Mouse (Mus musculus) liver, embryonic 14.5 days (tissue): Measurements from ENCODE around the gene Wdr3. TPM values are rescaled to one million over a fixed set of nuclear protein-coding genes. Genes with fewer than 3 reads are reported as not detected.

Source experiments
- ATAC-seq: fragments of 200-750 bp; cut with Nextera tagmentation; 2 replicates; pipeline ENCODE4 v1.8.0; 2017; ENCODE audit warnings: moderate number of reproducible peaks, mild to moderate bottlenecking, moderate library complexity; ENCODE audit not compliant: insufficient read depth
- DNase-seq, 3 experiments: peaks; one replicate each; pipeline ENCODE4 v3.0.0-alpha.2; 2012 to 2013; ENCODE audit warnings: low read depth in 3 of 3, low spot score in 3 of 3
- H3K27ac ChIP-seq: fragments of 300-500 bp; sonication (generic); 2 replicates; pipeline ENCODE4 v1.5.1; 2014; ENCODE audit warnings: moderate library complexity, mild to moderate bottlenecking, control low read depth, inconsistent platforms
- H3K27me3 ChIP-seq: fragments of 300-500 bp; sonication (generic); 2 replicates; pipeline ENCODE4 v1.6.1; 2014; ENCODE audit warnings: mild to moderate bottlenecking, low read length, moderate library complexity; ENCODE audit not compliant: control insufficient read depth, insufficient read depth
- H3K36me3 ChIP-seq: fragments of 300-500 bp; sonication (generic); replicated peaks from 2 replicates; pipeline ENCODE4 v1.6.1; 2014; ENCODE audit warnings: low read depth; ENCODE audit not compliant: control insufficient read depth, insufficient read depth
- H3K4me1 ChIP-seq, 2 experiments: fragments of 200-500 bp in 1 of 2; fragments of 300-500 bp in 1 of 2; sonication (generic) in 1 of 2; replicated peaks; 2 replicates each; pipeline ENCODE4 v1.6.1; 2012 to 2014; ENCODE audit warnings: antibody characterized with exemption in 1 of 2, inconsistent platforms in 1 of 2, low read length in 1 of 2; ENCODE audit not compliant: control insufficient read depth in 2 of 2, insufficient read depth in 2 of 2
- H3K4me2 ChIP-seq: fragments of 300-500 bp; sonication (generic); 2 replicates; pipeline ENCODE4 v1.6.1; 2014; ENCODE audit warnings: low read depth, mild to moderate bottlenecking, control low read depth, moderate library complexity
- H3K4me3 ChIP-seq, 2 experiments: fragments of 200-500 bp in 1 of 2; fragments of 300-500 bp in 1 of 2; sonication (generic) in 1 of 2; 2 replicates each; pipeline ENCODE4 v1.5.1; 2012 to 2014; ENCODE audit warnings: low read depth in 2 of 2, low read length in 2 of 2, mild to moderate bottlenecking in 2 of 2, control low read depth in 1 of 2, inconsistent platforms in 1 of 2, moderate library complexity in 1 of 2; ENCODE audit not compliant: insufficient read depth in 1 of 2
- H3K9ac ChIP-seq: fragments of 300-500 bp; sonication (generic); replicated peaks from 2 replicates; pipeline ENCODE4 v1.6.1; 2014; ENCODE audit warnings: mild to moderate bottlenecking, control low read depth, moderate library complexity
- H3K9me3 ChIP-seq: fragments of 300-500 bp; sonication (generic); 2 replicates; pipeline ENCODE4 v1.6.1; 2016; ENCODE audit warnings: low read length, mixed read lengths; ENCODE audit not compliant: control insufficient read depth
- CTCF ChIP-seq: IDR thresholded peaks from 2 replicates; pipeline ENCODE4 v1.5.1; 2016; ENCODE audit warnings: antibody characterized with exemption, low read depth, control low read depth
- EP300 ChIP-seq: IDR thresholded peaks from 2 replicates; pipeline ENCODE4 v1.6.1; 2016; ENCODE audit warnings: antibody characterized with exemption, low read depth
- WGBS: fragments of 180-500 bp; shearing (Covaris S2); extraction: QIAGEN DNeasy Blood & Tissue Kit; methylation state at CpG from one replicate; pipeline ENCODE4 v1.1.7; 2014; ENCODE audit not compliant: insufficient replicate concordance; 5-methylcytosine and 5-hydroxymethylcytosine counted together
- polyA plus RNA-seq, 2 experiments: library from polyadenylated mRNA; depleted of rRNA in 1 of 2; stranded (reverse) in 1 of 2; unstranded in 1 of 2; fragments of >200 nt; fragmentation: Nextera tagmentation in 1 of 2; extraction: Ambion mirVana in 1 of 2; gene quantifications; 2 replicates each; pipeline versions ENCODE4 v1.2.1 to v1.2.3; 2012 to 2014

The Wdr3 gene
- polyA plus RNA-seq, 2 experiments, result 11.0 to 20.3 TPM

GRCm38 (mm10) chr3:100106736-100107135, 55.5 kb downstream of the Wdr3 start:
- no peaks in the 10 kb centered on the region for H3K36me3 ChIP-seq
- H3K9me3 ChIP-seq, result no peaks in the 10 kb centered on the region
- no peak overlapping the region for H3K27ac ChIP-seq
- DNase-seq (no peak), ATAC-seq (no peak)
- 57% methylated on average over 2 of the region's 2 CpGs for WGBS
- H3K4me1 ChIP-seq, result no peaks in the 10 kb centered on the region
- no peak overlapping the region for H3K4me2 ChIP-seq
- no peak overlapping the region for H3K9ac ChIP-seq
- H3K4me3 ChIP-seq, result no peak overlapping the region
- TF ChIP-seq EP300 (no peak), CTCF (no peak)
- H3K27me3 ChIP-seq, result no peaks in the 10 kb centered on the region

- Histone ChIP-seq H3K27ac (no peak overlapping the region), H3K27me3 (no peaks in the 10 kb centered on the region), H3K4me1 (no peaks in the 10 kb centered on the region), H3K9ac (no peak overlapping the region), H3K36me3 (no peaks in the 10 kb centered on the region), H3K4me3 (no peak overlapping the region), H3K4me2 (no peak overlapping the region), H3K9me3 (no peaks in the 10 kb centered on the region)
- TF ChIP-seq EP300 (no peak), CTCF (no peak)
- DNase-seq, result no peak
- ATAC-seq, result no peak
- WGBS, result 67% methylated on average over 3 of the region's 3 CpGs
Observed at GRCm38 (mm10) chr3:100102386-100103092, 59.7 kb downstream of the Wdr3 start.

Other genes with a start within 250 kb of the Wdr3 start
- 6.8 and 8.2 TPM in 2 replicates for gene Gdap2, start within 50 bp of the Wdr3 start, polyA plus RNA-seq (2012; rRNA removed)
- gene Gdap2, start within 50 bp of the Wdr3 start, polyA plus RNA-seq (2014; fragmentation: Nextera tagmentation; extraction: Ambion mirVana), result 18.6 and 22.0 TPM in 2 replicates